Mouse (Mus musculus) limb, embryonic 10.5 days (tissue): ENCODE measurements at regions not wholly inside any gene's neighbourhood (a gene's known extent, or its start where the extent isn't known, plus 50 kb on each side); places are given as distances from the start of the nearest gene placed in this dataset.
A peak's percentile ranks its signal among the peaks of the same experiment; 100 is the strongest.

Experiments
- DNase-seq: peaks from one replicate; pipeline ENCODE4 v3.0.0-alpha.2; 2017; ENCODE audit warnings: low spot score
- H3K27ac ChIP-seq: fragments of 300-500 bp; sonication (generic); 2 replicates; pipeline ENCODE4 v1.5.1; 2016; ENCODE audit warnings: mild to moderate bottlenecking
- H3K27me3 ChIP-seq: fragments of 300-500 bp; sonication (generic); 2 replicates; pipeline ENCODE4 v1.6.1; 2016; ENCODE audit warnings: low read depth, mild to moderate bottlenecking; ENCODE audit not compliant: poor library complexity, severe bottlenecking
- H3K36me3 ChIP-seq: fragments of 300-500 bp; sonication (generic); 2 replicates; pipeline ENCODE4 v1.6.1; 2016; ENCODE audit warnings: mild to moderate bottlenecking, moderate library complexity
- H3K4me1 ChIP-seq: fragments of 300-500 bp; sonication (generic); 2 replicates; pipeline ENCODE4 v1.6.1; 2016
- H3K4me3 ChIP-seq: fragments of 300-500 bp; sonication (generic); 2 replicates; pipeline ENCODE4 v1.5.1; 2016; ENCODE audit warnings: mild to moderate bottlenecking, moderate library complexity
- H3K9me3 ChIP-seq: fragments of 300-500 bp; sonication (generic); replicated peaks from 2 replicates; pipeline ENCODE4 v1.6.1; 2016; ENCODE audit warnings: mild to moderate bottlenecking
- WGBS: fragments of 180-500 bp; shearing (Covaris S2); methylation state at CpG from one replicate; pipeline ENCODE4 v1.1.7; 2016; 5-methylcytosine and 5-hydroxymethylcytosine counted together

GRCm38 (mm10) chr9:117903025-117903424 lies 137.3 kb upstream of the Azi2 start:
- peak; percentile 49 for DNase-seq
- Histone ChIP-seq H3K4me3 (no peak overlapping the region), H3K9me3 (no peaks in the 10 kb centered on the region), H3K27ac (no peak overlapping the region), H3K36me3 (no peaks in the 10 kb centered on the region), H3K4me1 (peaks cover 12% of the 10 kb centered on the region), H3K27me3 (no peaks in the 10 kb centered on the region)
- WGBS: 64% methylated on average over 4 of the region's 4 CpGs

GRCm38 (mm10) chr9:117902239-117902939 lies 137.9 kb upstream of the Azi2 start:
- Histone ChIP-seq H3K27me3 (no peaks in the 10 kb centered on the region), H3K4me3 (no peak overlapping the region), H3K36me3 (no peaks in the 10 kb centered on the region), H3K9me3 (no peaks in the 10 kb centered on the region), H3K4me1 (peaks cover 16% of the 10 kb centered on the region), H3K27ac (peak overlapping the region; percentile 25; the same call in 1 of the 2 replicates)
- 85% methylated on average over 20 of the region's 20 CpGs for WGBS
- no peak for DNase-seq

- 89% methylated on average over 12 of the region's 12 CpGs for WGBS
- peaks cover 19% of the 10 kb centered on the region for H3K4me1 ChIP-seq
- no peak overlapping the region for H3K27ac ChIP-seq
- H3K36me3 ChIP-seq: no peaks in the 10 kb centered on the region
- H3K4me3 ChIP-seq: no peak overlapping the region
- H3K9me3 ChIP-seq: no peaks in the 10 kb centered on the region
- no peak for DNase-seq
- no peaks in the 10 kb centered on the region for H3K27me3 ChIP-seq
Measured at GRCm38 (mm10) chr9:117900631-117901030, 139.7 kb upstream of the Azi2 start.

DNA sequence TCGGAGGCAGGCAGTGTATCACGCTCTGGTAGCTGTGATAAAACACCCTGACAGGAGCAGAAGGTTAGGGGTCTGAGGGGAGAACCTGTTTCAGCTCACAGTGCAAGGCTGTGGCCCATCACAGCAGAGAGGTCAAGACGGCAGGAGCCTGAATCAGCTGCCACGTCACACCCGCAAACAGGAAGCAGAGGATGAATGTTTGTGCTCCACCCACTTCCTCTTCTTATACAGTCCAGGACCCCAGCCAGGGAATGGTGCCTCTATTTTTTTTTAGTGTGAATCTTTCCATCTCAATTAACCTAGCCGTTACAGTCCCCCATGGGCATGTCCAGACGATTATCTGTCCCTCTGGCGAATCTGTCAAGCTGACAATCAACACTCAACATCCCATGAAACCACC lies 143.8 kb upstream of the Azi2 start:
- 71% methylated on average over 8 of the region's 8 CpGs for WGBS
- Histone ChIP-seq H3K27ac (no peak overlapping the region), H3K27me3 (no peaks in the 10 kb centered on the region), H3K4me3 (no peak overlapping the region), H3K4me1 (peaks cover 17% of the 10 kb centered on the region), H3K9me3 (no peaks in the 10 kb centered on the region), H3K36me3 (no peaks in the 10 kb centered on the region)
- DNase-seq: no peak

GRCm38 (mm10) chr9:117892601-117893000 lies 147.7 kb upstream of the Azi2 start:
- Histone ChIP-seq H3K36me3 (no peaks in the 10 kb centered on the region), H3K4me1 (peaks cover 15% of the 10 kb centered on the region), H3K27me3 (no peaks in the 10 kb centered on the region), H3K9me3 (no peaks in the 10 kb centered on the region), H3K4me3 (no peak overlapping the region), H3K27ac (peak overlapping the region; percentile 37; the same call in 1 of the 2 replicates)
- 76% methylated on average over 6 of the region's 6 CpGs for WGBS
- DNase-seq: no peak

DNA sequence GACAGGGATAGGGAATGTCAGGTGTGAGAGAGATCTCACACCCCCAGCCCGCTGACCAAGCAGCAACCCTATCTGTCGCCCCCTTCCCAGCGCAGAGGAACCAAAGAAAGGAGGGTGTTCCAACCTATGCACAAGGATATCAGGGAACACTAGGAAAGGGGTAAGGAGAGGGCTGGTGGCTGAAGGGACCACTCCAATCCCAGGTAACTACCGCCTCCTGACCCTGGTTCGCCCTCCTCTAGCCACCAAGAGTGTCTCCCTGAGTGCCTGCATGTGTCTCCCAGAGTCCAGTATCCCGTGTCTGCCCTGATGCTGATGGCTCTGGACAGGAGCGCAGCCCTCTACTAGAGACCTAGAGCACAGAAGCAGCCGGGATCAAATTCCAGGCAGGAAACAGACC lies 167.1 kb upstream of the Azi2 start:
- Histone ChIP-seq H3K4me1 (peaks cover 19% of the 10 kb centered on the region), H3K27me3 (peaks cover 58% of the 10 kb centered on the region)
- no peak for DNase-seq

DNA sequence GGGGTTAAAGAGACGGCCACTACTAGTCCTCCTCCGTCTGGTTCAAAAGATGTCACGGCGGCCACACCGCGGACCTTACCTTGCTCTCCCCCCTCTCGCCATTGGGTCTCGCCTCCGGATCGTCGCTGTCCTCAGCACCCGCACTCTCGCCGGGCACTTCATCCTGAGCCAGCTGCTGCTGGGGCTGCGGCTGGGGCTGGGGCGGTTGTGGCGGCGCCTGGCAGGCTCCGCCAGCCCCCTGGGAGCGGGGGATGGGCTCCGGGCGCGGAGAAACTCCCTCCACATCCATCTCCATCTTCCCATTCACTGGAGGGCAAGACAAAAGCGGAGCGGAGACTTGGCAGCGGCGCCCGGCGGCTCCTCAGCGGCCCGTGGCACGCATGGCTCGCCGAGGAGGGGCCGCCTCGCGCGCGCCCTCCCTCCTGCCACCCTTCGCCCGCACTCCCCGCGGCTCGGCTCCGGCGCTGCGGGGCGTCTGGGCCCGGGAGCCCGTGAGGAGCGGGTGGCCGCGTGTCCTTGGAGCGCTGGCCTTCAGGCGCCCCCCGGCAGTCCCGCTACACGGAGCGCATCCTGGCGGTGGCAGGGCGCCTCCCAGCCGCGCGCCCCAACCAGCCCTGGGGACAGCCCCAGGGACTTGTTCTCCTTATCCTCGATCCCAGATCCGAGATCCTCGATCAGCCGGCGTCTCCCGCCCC lies 167.8 kb upstream of the Azi2 start:
- peaks cover 58% of the 10 kb centered on the region for H3K27me3 ChIP-seq
- 0% methylated on average over 70 of the region's 70 CpGs for WGBS
- H3K4me3 ChIP-seq: peak overlapping the region; percentile 75
- peaks cover 19% of the 10 kb centered on the region for H3K4me1 ChIP-seq
- H3K27ac ChIP-seq: peak overlapping the region; percentile 77
- DNase-seq: peak; percentile 68
- H3K36me3 ChIP-seq: no peaks in the 10 kb centered on the region
- no peaks in the 10 kb centered on the region for H3K9me3 ChIP-seq

More for the DNA sequence above, 167.1 kb upstream of the Azi2 start:
- 26% methylated on average over 8 of the region's 8 CpGs for WGBS
- H3K4me3 ChIP-seq: peak overlapping the region; percentile 75
- H3K36me3 ChIP-seq: no peaks in the 10 kb centered on the region
- H3K9me3 ChIP-seq: no peaks in the 10 kb centered on the region
- no peak overlapping the region for H3K27ac ChIP-seq

DNA sequence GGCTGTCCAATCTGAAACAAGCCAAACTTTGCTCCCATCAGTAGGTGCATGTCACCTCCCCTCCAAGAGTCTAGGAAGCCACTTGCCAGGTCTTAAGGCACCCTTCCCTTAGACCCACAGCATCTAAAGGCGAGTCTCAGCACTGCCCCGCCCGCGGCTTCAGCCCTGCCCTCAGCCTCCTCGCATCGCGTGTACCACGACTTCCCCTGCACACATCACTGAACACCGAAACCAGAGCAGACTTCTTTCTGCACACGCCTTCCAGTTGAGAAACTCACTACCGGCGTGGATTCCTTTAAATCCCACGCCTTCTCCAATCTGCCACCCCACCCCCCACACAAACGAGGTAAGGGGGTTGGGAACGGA lies 168.3 kb upstream of the Azi2 start:
- Histone ChIP-seq H3K9me3 (no peaks in the 10 kb centered on the region), H3K36me3 (no peaks in the 10 kb centered on the region), H3K27ac (no peak overlapping the region), H3K4me3 (peak overlapping the region; percentile 75), H3K4me1 (peaks cover 19% of the 10 kb centered on the region), H3K27me3 (peaks cover 58% of the 10 kb centered on the region)
- under 1% methylated on average over 15 of the region's 15 CpGs for WGBS
- DNase-seq: no peak

DNA sequence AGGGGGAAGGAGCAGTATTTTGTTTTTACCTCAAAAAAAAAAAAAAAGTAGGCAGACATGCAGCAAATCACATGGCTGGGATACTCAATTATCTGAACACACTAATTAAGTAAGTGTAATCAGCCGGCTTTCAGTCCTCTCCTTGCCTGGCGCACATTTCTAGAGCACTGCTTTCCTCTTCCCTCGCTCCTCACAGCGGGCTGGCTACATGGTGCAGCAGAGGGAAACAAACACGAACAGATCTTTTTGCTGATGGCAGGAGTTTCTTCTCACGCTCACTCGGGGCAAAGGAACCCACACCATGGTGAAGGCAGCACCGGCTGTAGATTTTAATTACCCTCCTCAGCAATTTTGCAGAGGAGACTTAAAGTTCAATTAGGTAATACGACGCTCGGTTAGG lies 169.7 kb upstream of the Azi2 start:
- DNase-seq: no peak
- peaks cover 19% of the 10 kb centered on the region for H3K4me1 ChIP-seq
- peaks cover 58% of the 10 kb centered on the region for H3K27me3 ChIP-seq
- H3K27ac ChIP-seq: no peak overlapping the region
- H3K36me3 ChIP-seq: no peaks in the 10 kb centered on the region
- no peak overlapping the region for H3K4me3 ChIP-seq
- no peaks in the 10 kb centered on the region for H3K9me3 ChIP-seq
- WGBS: 72% methylated on average over 11 of the region's 11 CpGs

DNA sequence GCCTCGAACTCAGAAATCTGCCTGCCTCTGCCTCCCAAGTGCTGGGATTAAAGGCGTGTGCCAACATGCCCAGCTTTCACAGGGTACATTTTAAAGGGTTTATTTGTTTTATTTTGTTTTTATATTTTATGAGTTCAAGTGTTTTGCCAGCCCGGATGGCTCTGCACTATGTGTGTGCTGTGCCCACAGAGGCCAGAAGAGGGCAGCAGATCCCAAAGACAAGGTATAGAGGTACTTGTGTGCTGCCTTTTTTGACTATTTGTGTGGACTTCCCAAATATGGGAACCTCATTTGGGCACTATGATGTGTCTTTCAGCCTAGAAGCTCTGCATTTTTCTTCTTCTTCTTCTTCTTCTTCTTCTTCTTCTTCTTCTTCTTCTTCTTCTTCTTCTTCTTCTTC lies 176.4 kb upstream of the Azi2 start:
- no peaks in the 10 kb centered on the region for H3K27me3 ChIP-seq
- H3K4me1 ChIP-seq: no peaks in the 10 kb centered on the region
- no peak overlapping the region for H3K4me3 ChIP-seq
- no peak overlapping the region for H3K27ac ChIP-seq
- no peaks in the 10 kb centered on the region for H3K36me3 ChIP-seq
- DNase-seq: no peak
- H3K9me3 ChIP-seq: no peaks in the 10 kb centered on the region
- WGBS: 96% methylated on average over 3 of the region's 3 CpGs

DNA sequence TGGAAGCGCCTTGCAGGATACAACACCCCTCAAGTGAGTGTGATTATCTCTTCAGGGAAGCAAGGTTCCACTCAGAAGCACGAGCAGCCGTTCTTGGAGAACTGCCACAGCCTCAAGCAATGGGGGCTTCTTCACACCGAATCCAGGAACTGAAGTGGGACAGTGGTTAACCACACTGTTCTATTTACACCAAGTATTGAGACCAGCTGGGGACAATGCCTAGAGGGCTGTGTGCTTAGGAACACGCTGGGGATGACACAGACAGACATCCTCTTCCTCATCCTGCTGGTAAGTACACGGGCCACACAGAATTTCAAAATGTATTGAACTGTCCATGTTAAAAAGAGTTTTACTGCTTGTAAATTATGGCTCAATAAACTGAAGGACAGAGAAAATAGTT lies 177.0 kb upstream of the Azi2 start:
- no peak overlapping the region for H3K27ac ChIP-seq
- no peak overlapping the region for H3K4me3 ChIP-seq
- WGBS: 91% methylated on average over 6 of the region's 6 CpGs
- no peaks in the 10 kb centered on the region for H3K27me3 ChIP-seq
- no peaks in the 10 kb centered on the region for H3K4me1 ChIP-seq
- no peaks in the 10 kb centered on the region for H3K9me3 ChIP-seq
- no peak for DNase-seq
- no peaks in the 10 kb centered on the region for H3K36me3 ChIP-seq

- no peak overlapping the region for H3K27ac ChIP-seq
- H3K27me3 ChIP-seq: no peaks in the 10 kb centered on the region
- DNase-seq: no peak
- 78% methylated on average over 16 of the region's 16 CpGs for WGBS
- H3K9me3 ChIP-seq: no peaks in the 10 kb centered on the region
- no peaks in the 10 kb centered on the region for H3K36me3 ChIP-seq
- no peak overlapping the region for H3K4me3 ChIP-seq
- no peaks in the 10 kb centered on the region for H3K4me1 ChIP-seq
Measured at GRCm38 (mm10) chr9:117859580-117860045, 180.7 kb upstream of the Azi2 start.

- no peaks in the 10 kb centered on the region for H3K36me3 ChIP-seq
- no peaks in the 10 kb centered on the region for H3K27me3 ChIP-seq
- no peak overlapping the region for H3K27ac ChIP-seq
- DNase-seq: no peak
- no peak overlapping the region for H3K4me3 ChIP-seq
- 86% methylated on average over 4 of the region's 4 CpGs for WGBS
- no peaks in the 10 kb centered on the region for H3K4me1 ChIP-seq
- no peaks in the 10 kb centered on the region for H3K9me3 ChIP-seq
Measured at GRCm38 (mm10) chr9:117843531-117843930, 196.8 kb upstream of the Azi2 start.
